Mouse (Mus musculus): ENCODE measurements around the gene Hnrnpab.

DNA sequence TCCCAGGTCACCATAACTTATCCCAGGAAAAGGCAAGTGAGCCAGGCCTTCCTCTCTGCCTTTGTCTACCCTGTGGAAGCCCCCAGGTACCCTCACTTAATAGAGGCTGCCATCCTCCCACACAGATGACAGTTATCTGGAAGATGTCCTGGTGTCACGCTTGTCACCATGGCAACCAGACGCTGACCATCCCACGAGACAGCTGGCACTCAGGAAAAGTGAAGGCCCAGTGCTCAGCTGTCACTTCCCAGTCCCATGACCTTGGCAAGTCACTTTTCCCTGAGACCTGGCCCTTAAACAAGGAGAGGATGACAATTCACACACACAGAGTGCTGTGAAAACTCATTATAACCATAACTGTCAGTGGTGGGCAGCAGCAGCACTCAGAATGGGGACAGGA, 54.6 kb downstream of the Hnrnpab start:
- no peak for TF ChIP-seq HCFC1 (IDR thresholded peaks at IDR 0.05; ENCODE audit: borderline replicate concordance, insufficient read depth, low read length)
- no peak for TF ChIP-seq ZC3H11A (IDR thresholded peaks at IDR 0.05; ENCODE audit: borderline replicate concordance, low read depth, low read length)
- no peak for TF ChIP-seq ZNF384 (IDR thresholded peaks at IDR 0.05; ENCODE audit: low read depth, low read length)
- no peak for TF ChIP-seq MAFK (IDR thresholded peaks at IDR 0.05; ENCODE audit: insufficient read depth, low read depth, low read length)

Measured in ES-E14 (cell line).